Mouse (Mus musculus) MEL (cell line): Measurements from ENCODE around the gene Cdkl5.

Experiments
- CTCF ChIP-seq, 3 experiments: IDR thresholded peaks in 2 of 3; conservative IDR thresholded peaks in 1 of 3; 2 replicates each; pipeline ENCODE4 v1.5.1; 2011 to 2012; ENCODE audit warnings: low read length in 3 of 3, low read depth in 2 of 3, mild to moderate bottlenecking in 2 of 3, improper control_type of control experiment in 1 of 3, inconsistent platforms in 1 of 3, mixed read lengths in 1 of 3, moderate library complexity in 1 of 3; ENCODE audit not compliant: control insufficient read depth in 1 of 3, insufficient read depth in 1 of 3, poor library complexity in 1 of 3, severe bottlenecking in 1 of 3
- GABPA ChIP-seq: IDR thresholded peaks from 2 replicates; pipeline ENCODE4 v1.6.1; 2012; ENCODE audit warnings: low read depth, mild to moderate bottlenecking, inconsistent platforms, low read length, improper control_type of control experiment, moderate library complexity
- GATA1 ChIP-seq: IDR thresholded peaks from 2 replicates; pipeline ENCODE4 v1.6.1; 2011; ENCODE audit warnings: low read depth, low read length, improper control_type of control experiment

GRCm38 (mm10) chrX:160866576-160866975 is 127.9 kb downstream of the Cdkl5 start:
- TF ChIP-seq GATA1 (no peak), CTCF (IDR thresholded peaks at IDR 0.05 in 2 of 3, conservative IDR thresholded peaks at IDR 0.05 in 1 of 3; ENCODE audit: control insufficient read depth in 1 of 3, insufficient read depth in 1 of 3, low read depth in 2 of 3, low read length in 3 of 3, poor library complexity in 1 of 3, severe bottlenecking in 1 of 3) (no peak), GABPA (no peak)
